Mouse (Mus musculus) CH12.LX (cell line): ENCODE measurements around the gene Wdr83. TPM values are rescaled to one million over a fixed set of nuclear protein-coding genes. Genes with fewer than 3 reads are reported as not detected.

Experiments used
- DNase-seq: peaks from one replicate; pipeline ENCODE4 v3.0.0-alpha.2; 2013; ENCODE audit errors: extremely low read depth
- H3K27ac ChIP-seq: 2 replicates; pipeline ENCODE4 v1.5.1; 2012; ENCODE audit warnings: low read depth, mild to moderate bottlenecking, control low read depth, moderate library complexity; ENCODE audit not compliant: insufficient read depth
- H3K27me3 ChIP-seq: replicated peaks from 2 replicates; pipeline ENCODE3; 2012; ENCODE audit warnings: inconsistent platforms
- H3K36me3 ChIP-seq, 2 experiments: replicated peaks in 1 of 2; 2 replicates each; pipeline versions ENCODE3 to v1.6.1; 2012; ENCODE audit warnings: inconsistent platforms in 1 of 2, low read length in 1 of 2, mild to moderate bottlenecking in 1 of 2, mixed read lengths in 1 of 2, moderate library complexity in 1 of 2; ENCODE audit not compliant: control insufficient read depth in 1 of 2, insufficient read depth in 1 of 2
- H3K4me1 ChIP-seq, 2 experiments: 2 replicates each; pipeline ENCODE4 v1.6.1; 2012; ENCODE audit warnings: inconsistent platforms in 1 of 2, moderate library complexity in 1 of 2; ENCODE audit not compliant: insufficient read depth in 2 of 2, control insufficient read depth in 1 of 2
- H3K4me2 ChIP-seq: 2 replicates; pipeline ENCODE4 v1.6.1; 2012; ENCODE audit warnings: low read depth, mild to moderate bottlenecking, control low read depth; ENCODE audit not compliant: poor library complexity, insufficient read depth, severe bottlenecking
- H3K4me3 ChIP-seq, 3 experiments: fragments of 150-350 bp in 1 of 3; sonication (generic) in 1 of 3; replicated peaks in 1 of 3; 2 replicates each; pipeline versions ENCODE3 to v1.5.1; 2011 to 2012; ENCODE audit warnings: low read depth in 2 of 3, low read length in 2 of 3, mild to moderate bottlenecking in 2 of 3, moderate library complexity in 2 of 3, control low read depth in 1 of 3, improper control_type of control experiment in 1 of 3, inconsistent platforms in 1 of 3, mixed read lengths in 1 of 3; ENCODE audit not compliant: poor library complexity in 1 of 3
- H3K79me2 ChIP-seq: replicated peaks from 2 replicates; pipeline ENCODE4 v1.6.1; 2012; ENCODE audit warnings: mild to moderate bottlenecking, moderate library complexity; ENCODE audit not compliant: control insufficient read depth, poor library complexity, insufficient read depth, severe bottlenecking; ENCODE audit errors: extremely low read depth
- H3K9ac ChIP-seq: 2 replicates; pipeline ENCODE4 v1.6.1; 2012; ENCODE audit warnings: low read depth, mild to moderate bottlenecking, control low read depth, moderate library complexity; ENCODE audit not compliant: insufficient read depth
- H3K9me3 ChIP-seq: replicated peaks from 2 replicates; pipeline ENCODE3; 2012; ENCODE audit warnings: low read length, inconsistent platforms, mixed read lengths
- CHD2 ChIP-seq: IDR thresholded peaks from 2 replicates; pipeline ENCODE4 v1.6.1; 2011; ENCODE audit warnings: low read length, improper control_type of control experiment
- CTCF ChIP-seq, 2 experiments: IDR thresholded peaks in 1 of 2; conservative IDR thresholded peaks in 1 of 2; 2 replicates each; pipeline ENCODE4 v1.5.1; 2011 to 2012; ENCODE audit warnings: low read depth in 2 of 2, low read length in 2 of 2, improper control_type of control experiment in 1 of 2, inconsistent platforms in 1 of 2, mild to moderate bottlenecking in 1 of 2, moderate library complexity in 1 of 2
- ELF1 ChIP-seq: IDR thresholded peaks from 2 replicates; pipeline ENCODE4 v1.6.1; 2014; ENCODE audit warnings: low read depth, mild to moderate bottlenecking, inconsistent platforms, low read length, improper control_type of control experiment
- EP300 ChIP-seq: IDR thresholded peaks from 2 replicates; pipeline ENCODE4 v1.6.1; 2011; ENCODE audit warnings: low read length, improper control_type of control experiment
- ETS1 ChIP-seq: conservative IDR thresholded peaks from 2 replicates; pipeline ENCODE4 v1.6.1; 2012; ENCODE audit warnings: low read depth, mild to moderate bottlenecking, inconsistent platforms, low read length, improper control_type of control experiment, moderate library complexity
- GABPA ChIP-seq: IDR thresholded peaks from 2 replicates; pipeline ENCODE4 v1.6.1; 2012; ENCODE audit warnings: low read depth, low read length, improper control_type of control experiment, inconsistent platforms; ENCODE audit not compliant: insufficient replicate concordance
- JUND ChIP-seq: conservative IDR thresholded peaks from 2 replicates; pipeline ENCODE4 v1.6.1; 2011; ENCODE audit warnings: low read depth, low read length, improper control_type of control experiment
- MAFK ChIP-seq: IDR thresholded peaks from 2 replicates; pipeline ENCODE4 v1.6.1; 2011; ENCODE audit warnings: low read length, improper control_type of control experiment; ENCODE audit not compliant: insufficient replicate concordance
- MAZ ChIP-seq: IDR thresholded peaks from 2 replicates; pipeline ENCODE4 v1.6.1; 2012; ENCODE audit warnings: low read depth, mild to moderate bottlenecking, inconsistent platforms, low read length, improper control_type of control experiment, moderate library complexity
- MEF2A ChIP-seq: IDR thresholded peaks from 2 replicates; pipeline ENCODE4 v1.6.1; 2014; ENCODE audit warnings: low read depth, mild to moderate bottlenecking, inconsistent platforms, low read length, improper control_type of control experiment, borderline replicate concordance
- NELFE ChIP-seq: IDR thresholded peaks from 2 replicates; pipeline ENCODE4 v1.6.1; 2011; ENCODE audit warnings: low read depth, low read length, improper control_type of control experiment
- POLR2AphosphoS2 ChIP-seq: IDR thresholded peaks from 2 replicates; pipeline ENCODE4 v1.6.1; 2011; ENCODE audit warnings: low read depth, low read length, improper control_type of control experiment
- RCOR1 ChIP-seq: conservative IDR thresholded peaks from 2 replicates; pipeline ENCODE4 v1.6.1; 2012; ENCODE audit warnings: low read depth, mild to moderate bottlenecking, inconsistent platforms, low read length, improper control_type of control experiment
- SIN3A ChIP-seq: IDR thresholded peaks from 2 replicates; pipeline ENCODE4 v1.6.1; 2012; ENCODE audit warnings: low read length, improper control_type of control experiment, inconsistent platforms
- SMC3 ChIP-seq: IDR thresholded peaks from 2 replicates; pipeline ENCODE4 v1.6.1; 2011; ENCODE audit warnings: low read depth, low read length, improper control_type of control experiment
- ZNF384 ChIP-seq: IDR thresholded peaks from 2 replicates; pipeline ENCODE4 v1.6.1; 2012; ENCODE audit warnings: low read depth, low read length, improper control_type of control experiment, inconsistent platforms
- dilution Hi-C: fragments of 300-500 bp; cut with MboI; formaldehyde crosslinking; loops from 2 replicates; pipeline ENCODE4 v1.14.3; 2020; ENCODE audit warnings: low sequenced_read_pairs; ENCODE audit not compliant: extremely low pct_unique_long_range_greater_than_20kb, extremely low pct_ligation_motif_present
- in situ Hi-C: fragments of 300-500 bp; cut with MboI; formaldehyde crosslinking; loops from 3 replicates; pipeline ENCODE4 v1.14.3; 2019; ENCODE audit warnings: low sequenced_read_pairs, low pct_ligation_motif_present, low pct_unique_long_range_greater_than_20kb, mixed read lengths
- polyA plus RNA-seq: library from polyadenylated mRNA; unstranded; fragments of >175 nt; gene quantifications from 2 replicates; pipeline ENCODE4 v1.2.1, GENCODE M21; 2012; ENCODE audit warnings: low read depth; ENCODE audit not compliant: insufficient read length
- total RNA-seq, 2 experiments: library from RNA; depleted of rRNA; stranded (reverse); fragments of 300-350 nt in 1 of 2; fragments of >200 nt in 1 of 2; gene quantifications; 2 replicates each; pipeline ENCODE4 v1.2.3; 2012 to 2014

The Wdr83 gene
- total and polyA plus RNA-seq, 3 experiments: 5.5 to 35.6 (median 24.6) TPM

GRCm38 (mm10) chr8:85071041-85071440 lies 10.1 kb downstream of the Wdr83 start:
- Histone ChIP-seq H3K4me1 (peaks cover 6 to 25% of the 10 kb centered on the region in 2 experiments), H3K79me2 (peaks cover 17% of the 10 kb centered on the region), H3K4me2 (peak overlapping the region; percentile 48), H3K36me3 (peaks cover 52 to 63% of the 10 kb centered on the region in 2 experiments), H3K9ac (peak overlapping the region; percentile 99), H3K27me3 (no peaks in the 10 kb centered on the region), H3K9me3 (no peaks in the 10 kb centered on the region), H3K4me3 (peak overlapping the region; percentile 44 to 98 (median 92)), H3K27ac (peak overlapping the region; percentile 96; the same call in 1 of the 2 replicates)
- peak; percentile 42 for DNase-seq
- in situ Hi-C loops: loop anchor here (5.0 kb wide), 1 partner anchor 101 kb away; no protein-coding TSS in a partner anchor
- dilution Hi-C loops: no loop called here
- TF ChIP-seq MAZ (no peak), POLR2AphosphoS2 (peak; percentile 4; the same call in 1 of the 2 replicates), EP300 (no peak), RCOR1 (no peak), CTCF (conservative IDR thresholded peaks at IDR 0.05 in 1 of 2, IDR thresholded peaks at IDR 0.05 in 1 of 2; ENCODE audit: low read depth in 2 of 2, low read length in 2 of 2) (peak in 1 of 2 experiments; percentile 26; a peak in 2 of 4 replicates), GABPA (no peak), ETS1 (no peak), SIN3A (no peak), CHD2 (0 out of 2 replicates have a peak, but pooled peaks have one; percentile 15), ELF1 (no peak), ZNF384 (no peak), NELFE (no peak)

GRCm38 (mm10) chr8:85067982-85068381 lies 13.1 kb downstream of the Wdr83 start, which contains the start of gene Gm5741:
Gm5741 (minus strand) TSS chr8:85067982.
- dilution Hi-C loops (no loop called here), in situ Hi-C loops (no loop called here)
- Histone ChIP-seq H3K4me1 (peaks cover under 1 to 9% of the 10 kb centered on the region in 2 experiments), H3K4me3 (no peak within 1 kb of the TSS), H3K36me3 (peaks cover 35 to 57% of the 10 kb centered on the region in 2 experiments), H3K79me2 (peaks cover 10% of the 10 kb centered on the region), H3K4me2 (no peak within 1 kb of the TSS), H3K9me3 (no peaks in the 10 kb centered on the region), H3K27ac (no peak within 1 kb of the TSS), H3K9ac (no peak within 1 kb of the TSS), H3K27me3 (no peaks in the 10 kb centered on the region)
- no peak for TF ChIP-seq JUND
- no peak for TF ChIP-seq MEF2A
- no peak for DNase-seq

GRCm38 (mm10) chr8:85067155-85067554 lies 14.0 kb downstream of the Wdr83 start:
- Histone ChIP-seq H3K9ac (no peak overlapping the region), H3K27me3 (no peaks in the 10 kb centered on the region), H3K4me1 (peaks cover 0 to 8% of the 10 kb centered on the region in 2 experiments; a peak in 2 of 4 replicates), H3K9me3 (no peaks in the 10 kb centered on the region), H3K4me2 (no peak overlapping the region), H3K36me3 (peaks cover 37 to 63% of the 10 kb centered on the region in 2 experiments), H3K79me2 (peaks cover 2% of the 10 kb centered on the region; the same call in 1 of the 2 replicates), H3K4me3 (no peak overlapping the region), H3K27ac (no peak overlapping the region)
- TF ChIP-seq CHD2 (no peak), JUND (no peak), SMC3 (no peak), ETS1 (no peak), MAFK (no peak)
- in situ Hi-C loops: no loop called here
- dilution Hi-C loops: no loop called here
- DNase-seq: no peak
